ENCODE assay signal across 9 mouse cellular contexts in genomic region chr7:117428690-117429224, GRCm38 (mm10). TPM values are rescaled to one million over a fixed set of nuclear protein-coding genes. Genes with fewer than 3 reads are reported as not detected.
DNase-seq lines count a peak whose midpoint lies in the region; ATAC-seq and TF ChIP-seq lines count a peak whose summit lies in the region.
"Had no signal": no experiment of that assay in that cellular context is flagged by ENCODE, and none has a peak within 500 bp of the region (broad histone marks: within the 10 kb centered on the region; RNA-seq: fewer than 3 reads in every experiment).

No protein-coding gene starts in this region.

- no peak overlapping the region for H3K9ac ChIP-seq in lung, embryonic 14.5 days
- H3K9ac ChIP-seq: embryonic facial prominence, embryonic 13.5 days; neural tube, embryonic 12.5 days had no signal

- 35% methylated on average over 8 of the region's 8 CpGs for WGBS in lung, embryonic 14.5 days

- no peak overlapping the region for H3K27ac ChIP-seq in lung, embryonic 14.5 days (ENCODE audit: low read depth)
- H3K27ac ChIP-seq: embryonic facial prominence, embryonic 13.5 days; neural tube, embryonic 12.5 days had no signal

- H3K4me2 ChIP-seq in lung, embryonic 14.5 days: no peak overlapping the region
- H3K4me2 ChIP-seq: embryonic facial prominence, embryonic 13.5 days; neural tube, embryonic 12.5 days had no signal

- no peaks in the 10 kb centered on the region for H3K27me3 ChIP-seq in lung, embryonic 14.5 days (ENCODE audit: insufficient read depth, low read length)
- H3K27me3 ChIP-seq: embryonic facial prominence, embryonic 13.5 days; neural tube, embryonic 12.5 days had no signal

- no peak for TF ChIP-seq CTCF in lung, embryonic 14.5 days (IDR thresholded peaks at IDR 0.05; ENCODE audit: low read depth)

- H3K4me1 ChIP-seq in lung, embryonic 14.5 days (ENCODE audit: insufficient read depth): no peaks in the 10 kb centered on the region; the same call in 1 of the 2 replicates

- ATAC-seq in CD4-positive, CD25-positive, alpha-beta regulatory T cell, adult 4 months: peak; percentile 93
- peak; percentile 91 for ATAC-seq in granulocyte monocyte progenitor cell, adult 5-6 weeks (replicated peaks; ENCODE audit: poor library complexity, severe bottlenecking)
- peak; percentile 62; the same call in 1 of the 2 replicates for ATAC-seq in lung, embryonic 14.5 days (ENCODE audit: insufficient read depth)

- H3K9me3 ChIP-seq in lung, embryonic 14.5 days (ENCODE audit: low read depth, low read length): no peaks in the 10 kb centered on the region
- H3K9me3 ChIP-seq: embryonic facial prominence, embryonic 13.5 days; neural tube, embryonic 12.5 days had no signal

- no peak overlapping the region for H3K4me3 ChIP-seq in lung, embryonic 14.5 days (ENCODE audit: low read depth, low read length)
- H3K4me3 ChIP-seq: embryonic facial prominence, embryonic 13.5 days; neural tube, embryonic 12.5 days had no signal

- H3K36me3 ChIP-seq in lung, embryonic 14.5 days (ENCODE audit: insufficient read depth): no peaks in the 10 kb centered on the region
- H3K36me3 ChIP-seq: embryonic facial prominence, embryonic 13.5 days; neural tube, embryonic 12.5 days had no signal

- peak; percentile 89 to 92 for DNase-seq in B cell, adult 2 months
- peak; percentile 14 for DNase-seq in lung, embryonic 14.5 days
- peak; percentile 16 for DNase-seq in retina, embryonic 14.5 days (ENCODE audit: low spot score)
- DNase-seq in adrenal gland, adult 8-10 months: no peak
- DNase-seq in left cerebral cortex, adult 18-20 months (ENCODE audit: low spot score in 2 of 2): no peak

RNA-seq across cellular contexts. Expression of gene Xylt1, which starts 48.0 kb away (rescaled TPM):
- 1 to 10 TPM; 2.7 to 3.0 TPM for polyA plus RNA-seq in CD4-positive, CD25-positive, alpha-beta regulatory T cell, adult 4 months (2017; shearing (Covaris generic))
- total RNA-seq in granulocyte monocyte progenitor cell, adult 5-6 weeks (2014; fragmentation: Nextera tagmentation): 21.9 and 26.8 TPM in 2 replicates
- total RNA-seq in granulocyte monocyte progenitor cell, adult 5-6 weeks (2017): 16.2 and 20.9 TPM in 2 replicates
- 1.0 and 1.3 TPM in 2 replicates for polyA plus RNA-seq in lung, embryonic 14.5 days (2014; fragmentation: Nextera tagmentation; extraction: Ambion mirVana)
- 10 to 100 TPM in 1 of 4 experiments, 1 to 10 TPM in 3; 7.4 to 13.4 (median 9.1) TPM for total RNA-seq in adrenal gland, adult 8-10 months (2022)
- total RNA-seq in left cerebral cortex, adult 18-20 months (2021): 10 to 100 TPM; 45.7 to 48.9 TPM

Comparison
In these comparisons a context has a peak if more than half of its experiments do, and no peak if none do; other contexts are left out.
1. DNase-seq: peak in B cell, adult 2 months (2 of 2), lung, embryonic 14.5 days (single experiment) and retina, embryonic 14.5 days (single experiment); none in adrenal gland, adult 8-10 months (single experiment) and left cerebral cortex, adult 18-20 months (0 of 2).
2. Peak in every context shown above with its lines, with median percentiles within 50 percentile points of each other: ATAC-seq.